Mouse (Mus musculus) olfactory bulb, adult 2 months (tissue): ENCODE measurements around the gene Slc25a21.

ENCODE experiments used
- CTCF ChIP-seq: fragments of 200-500 bp; IDR thresholded peaks from 2 replicates; pipeline ENCODE4 v1.5.1; 2012; ENCODE audit warnings: low read depth, mild to moderate bottlenecking, low read length, moderate library complexity; ENCODE audit not compliant: insufficient read depth
- POLR2A ChIP-seq: fragments of 200-500 bp; IDR thresholded peaks from 2 replicates; pipeline ENCODE4 v1.6.1; 2012; ENCODE audit warnings: mild to moderate bottlenecking, low read depth, low read length, moderate library complexity; ENCODE audit not compliant: insufficient read depth

- TF ChIP-seq POLR2A (no peak), CTCF (no peak)
Measured at GRCm38 (mm10) chr12:56689331-56689730, 507.9 kb downstream of the Slc25a21 start.
